Mouse (Mus musculus) spleen, embryonic (tissue): ENCODE measurements around the gene Otogl.

ENCODE experiments used
- CTCF ChIA-PET: fragments of 350-600 bp; sonication (Branson Sonifier 250); formaldehyde crosslinking; loops from one replicate; lab custom pipeline; 2022; lab: Charles Lee

Gene Otogl

DNA sequence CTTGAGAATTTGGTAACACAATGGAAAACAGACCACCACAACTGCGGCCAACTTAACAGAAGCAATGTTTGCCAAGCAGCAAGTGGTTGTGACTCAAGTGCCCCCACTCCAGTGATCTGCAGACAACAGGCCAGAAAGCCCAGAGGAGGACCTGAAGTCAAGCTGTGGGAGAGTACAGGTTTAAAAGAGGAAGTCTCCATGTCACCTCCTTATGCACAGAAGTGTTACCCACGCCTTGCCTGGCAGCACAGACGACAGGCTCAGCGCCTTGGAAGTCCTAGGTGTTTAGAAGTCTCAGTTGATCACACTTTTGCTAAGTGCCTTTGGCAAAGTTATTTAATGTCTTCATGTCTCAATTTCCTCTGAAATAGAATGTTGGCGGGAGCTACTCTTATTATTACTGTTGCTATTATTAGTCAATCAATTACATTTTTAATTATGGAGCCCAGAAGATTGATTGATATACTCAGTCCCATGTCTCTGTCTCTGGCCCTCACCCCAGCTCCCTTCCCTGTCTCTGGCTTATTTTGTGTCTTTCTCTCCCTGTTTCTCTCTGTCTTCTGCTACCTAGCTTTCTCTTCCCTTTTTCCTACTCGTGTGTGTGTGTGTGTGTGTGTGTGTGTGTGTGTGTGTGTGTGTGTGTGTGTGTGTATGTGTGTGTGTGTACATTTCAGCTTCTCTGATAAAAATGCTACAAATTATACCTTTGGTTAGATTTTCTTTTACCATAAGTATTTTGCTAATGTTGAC, 101.1 kb downstream of the Otogl start:
- CTCF ChIA-PET: no interaction called here

DNA sequence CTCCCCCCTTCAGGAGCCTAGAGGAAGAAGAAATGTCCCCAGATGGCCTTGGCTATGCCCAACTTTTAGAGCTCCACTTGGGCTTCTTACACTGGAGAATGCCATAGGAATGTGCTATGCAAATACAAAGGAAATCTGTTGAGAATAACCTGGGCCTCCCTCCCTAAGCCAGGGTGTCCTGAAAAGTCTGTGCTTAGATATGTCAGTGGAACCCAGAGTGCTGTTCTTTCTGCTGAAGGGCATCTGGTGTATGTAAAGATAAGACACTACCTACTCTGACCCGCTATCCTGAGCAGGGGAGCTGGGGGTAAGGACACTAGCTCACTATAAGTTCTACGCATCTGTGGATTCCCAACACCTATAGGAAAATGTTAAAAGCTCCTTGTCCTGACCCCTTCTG, 106.7 kb downstream of the Otogl start:
- CTCF ChIA-PET: no interaction called here

DNA sequence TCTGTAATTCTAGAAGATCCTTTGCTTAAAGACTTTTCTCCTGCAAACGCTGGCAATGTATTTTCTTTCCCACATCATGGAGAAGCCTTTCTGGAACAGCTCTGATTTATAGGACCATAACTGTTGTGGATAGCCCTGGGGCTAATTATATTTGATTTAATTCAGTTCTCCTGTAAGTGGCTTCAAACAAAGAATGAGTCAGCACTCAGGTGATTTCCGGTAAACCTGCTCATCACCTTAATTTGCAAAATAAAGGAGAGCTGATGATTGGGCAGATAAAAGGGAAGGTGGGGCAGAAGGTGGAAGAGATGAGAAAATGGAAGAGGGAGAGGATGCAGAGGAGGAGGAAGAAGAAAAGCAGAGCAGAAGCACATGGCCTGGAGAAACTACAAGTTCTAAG, 107.6 kb downstream of the Otogl start:
- CTCF ChIA-PET: interaction anchor here (0.5 kb wide), 1 partner anchor 897 kb away, joined by 6 read pairs; no protein-coding TSS in a partner anchor

DNA sequence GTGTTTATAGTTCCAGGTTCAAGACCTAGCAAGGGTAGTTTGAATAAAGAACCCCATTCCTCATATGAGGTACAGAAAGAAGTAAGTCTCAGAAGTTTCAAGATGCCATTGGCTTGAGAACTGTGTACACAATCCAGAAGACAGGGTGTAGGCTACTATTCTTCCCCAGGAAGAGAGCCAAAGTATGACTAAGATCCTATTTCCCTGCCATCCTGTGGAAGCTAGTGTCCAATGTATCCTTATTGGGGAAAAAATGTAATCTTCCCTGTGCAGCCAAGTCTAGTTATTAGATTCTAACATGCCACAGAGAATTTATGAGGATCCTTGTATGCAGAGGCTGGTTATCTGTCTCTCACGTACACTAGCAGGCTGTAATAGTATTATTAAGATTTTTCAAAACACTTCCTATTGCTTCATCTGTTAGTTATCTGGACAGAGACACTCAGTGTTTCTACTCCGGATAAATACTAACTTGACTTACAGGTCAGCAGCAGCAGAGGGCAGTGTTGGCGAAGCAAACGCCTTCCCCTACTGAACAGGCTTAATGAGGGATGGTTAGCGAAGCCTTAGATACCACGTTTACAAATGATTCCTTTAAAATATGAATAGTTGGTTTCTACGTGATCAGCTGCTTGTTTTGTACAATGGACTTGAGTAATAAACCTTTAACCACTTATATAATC, 112.1 kb downstream of the Otogl start:
- CTCF ChIA-PET: no interaction called here

DNA sequence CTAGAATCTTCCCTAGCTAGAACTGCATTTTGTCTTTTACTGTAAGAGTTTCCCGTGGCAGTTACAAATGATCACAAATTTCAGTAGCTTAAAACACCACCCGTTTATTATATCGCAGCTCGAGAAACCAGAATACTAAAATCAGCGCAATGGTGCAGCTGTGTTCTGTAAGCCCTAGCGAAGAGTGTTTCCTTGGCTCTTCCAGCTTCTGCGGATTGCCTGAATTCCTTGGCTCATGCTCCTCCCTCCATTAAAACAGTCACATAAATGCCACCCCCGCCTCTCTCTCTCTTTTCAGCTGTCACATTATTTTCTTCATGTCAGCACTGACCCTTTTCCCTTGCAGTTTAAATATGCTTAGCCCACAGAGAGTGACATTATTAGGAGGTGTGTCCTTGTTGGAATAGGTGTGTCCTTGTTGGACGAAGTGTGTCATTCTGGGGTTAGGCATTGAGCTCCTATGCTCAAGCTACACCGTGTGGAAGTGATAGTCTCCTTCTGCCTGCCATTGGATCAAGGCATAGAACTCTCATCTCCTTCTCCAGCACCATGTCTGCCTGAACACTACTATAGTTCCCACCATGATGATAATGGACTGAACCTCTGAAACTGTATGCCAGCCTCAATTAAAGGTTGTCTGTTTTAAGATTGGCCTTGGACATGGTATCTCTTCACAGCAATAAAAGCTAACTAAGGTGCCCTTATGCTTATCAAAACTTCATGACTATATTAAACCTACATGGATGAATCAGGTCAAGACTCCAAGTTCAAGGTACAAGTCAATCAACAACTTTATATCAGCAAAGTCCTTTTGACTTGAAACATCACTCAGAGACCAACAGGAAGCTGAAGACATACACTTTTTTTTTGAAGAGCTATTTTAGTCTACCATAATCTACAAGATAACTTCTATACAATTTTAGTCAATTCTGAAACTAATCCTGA, 116.8 kb downstream of the Otogl start:
- CTCF ChIA-PET: no interaction called here

DNA sequence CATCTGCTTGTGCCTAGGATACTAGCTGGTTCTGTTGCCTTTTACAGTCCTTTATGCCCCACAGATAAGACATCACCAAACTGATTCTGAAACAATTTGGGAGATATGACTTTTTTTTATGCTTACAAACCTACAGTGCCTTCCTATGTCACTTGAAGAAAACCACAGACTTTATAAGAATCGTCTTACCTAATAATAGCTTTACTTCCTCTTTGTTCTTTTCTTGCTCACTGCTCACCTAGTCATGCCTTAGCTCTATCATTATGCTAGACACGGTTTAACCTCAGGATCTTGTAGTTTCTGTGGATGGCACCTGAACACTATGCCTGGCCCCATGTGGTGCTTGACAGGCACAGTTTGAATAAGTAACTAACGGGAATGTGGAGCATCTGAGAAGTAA, 119.4 kb downstream of the Otogl start:
- CTCF ChIA-PET: interaction anchor here (0.7 kb wide), 1 partner anchor 459 kb away, joined by 3 read pairs; no protein-coding TSS in a partner anchor

DNA sequence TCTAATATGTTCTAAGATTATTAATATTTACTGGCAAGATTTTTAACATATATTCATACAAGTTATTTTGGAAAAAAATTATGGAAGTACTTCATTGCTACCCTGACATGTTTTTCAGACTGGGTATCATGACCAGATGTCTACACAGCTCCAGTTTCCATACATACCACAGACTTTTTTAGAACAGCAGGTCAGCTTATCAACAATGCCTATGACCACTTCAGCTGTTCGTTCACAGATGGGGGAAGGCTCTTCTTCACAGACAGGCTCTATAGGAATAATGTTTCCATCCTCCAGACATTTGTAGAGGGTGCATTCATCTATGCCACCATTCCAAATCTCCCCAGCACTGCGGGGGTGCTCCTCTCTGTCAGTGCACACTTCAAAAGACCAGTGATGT, 132.4 kb downstream of the Otogl start:
- CTCF ChIA-PET: no interaction called here

DNA sequence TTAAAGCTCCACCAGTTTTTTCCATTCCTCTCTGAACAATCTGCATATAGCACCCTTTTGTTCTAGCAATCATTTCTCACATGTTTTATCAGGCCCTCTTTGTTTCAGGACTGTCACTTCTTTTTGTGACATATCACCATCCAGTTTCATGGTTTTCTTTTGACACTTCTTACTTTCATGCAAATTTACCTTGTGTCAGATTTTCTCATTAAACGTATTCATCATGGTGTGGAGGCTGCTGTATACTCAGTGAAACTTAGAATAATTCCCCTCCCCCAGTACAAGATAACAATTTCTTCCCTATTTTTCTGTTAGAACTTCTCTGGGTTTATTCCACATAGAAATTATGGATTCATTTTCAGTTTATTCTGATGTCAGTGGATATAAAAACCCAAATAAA, 152.3 kb downstream of the Otogl start:
- CTCF ChIA-PET: no interaction called here

DNA sequence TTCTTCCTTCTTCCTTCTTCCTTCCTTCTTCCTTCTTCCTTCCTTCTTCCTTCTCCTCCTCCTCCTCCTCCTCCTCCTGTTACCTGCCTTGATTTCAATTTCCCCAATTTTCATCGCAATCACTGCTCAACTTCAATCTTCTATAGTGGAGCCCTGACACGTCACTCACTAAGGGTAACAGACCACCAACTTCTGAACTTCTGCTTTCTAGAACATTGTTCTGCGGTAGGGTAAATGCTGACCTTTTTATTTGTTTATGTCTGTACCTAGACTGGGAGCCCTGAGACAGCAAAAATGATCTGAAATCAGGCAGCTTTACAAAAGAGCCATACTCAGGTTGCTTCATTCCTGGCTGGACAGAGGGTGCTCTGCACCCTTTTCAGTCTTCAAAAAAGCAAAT, 158.5 kb downstream of the Otogl start:
- CTCF ChIA-PET: no interaction called here

DNA sequence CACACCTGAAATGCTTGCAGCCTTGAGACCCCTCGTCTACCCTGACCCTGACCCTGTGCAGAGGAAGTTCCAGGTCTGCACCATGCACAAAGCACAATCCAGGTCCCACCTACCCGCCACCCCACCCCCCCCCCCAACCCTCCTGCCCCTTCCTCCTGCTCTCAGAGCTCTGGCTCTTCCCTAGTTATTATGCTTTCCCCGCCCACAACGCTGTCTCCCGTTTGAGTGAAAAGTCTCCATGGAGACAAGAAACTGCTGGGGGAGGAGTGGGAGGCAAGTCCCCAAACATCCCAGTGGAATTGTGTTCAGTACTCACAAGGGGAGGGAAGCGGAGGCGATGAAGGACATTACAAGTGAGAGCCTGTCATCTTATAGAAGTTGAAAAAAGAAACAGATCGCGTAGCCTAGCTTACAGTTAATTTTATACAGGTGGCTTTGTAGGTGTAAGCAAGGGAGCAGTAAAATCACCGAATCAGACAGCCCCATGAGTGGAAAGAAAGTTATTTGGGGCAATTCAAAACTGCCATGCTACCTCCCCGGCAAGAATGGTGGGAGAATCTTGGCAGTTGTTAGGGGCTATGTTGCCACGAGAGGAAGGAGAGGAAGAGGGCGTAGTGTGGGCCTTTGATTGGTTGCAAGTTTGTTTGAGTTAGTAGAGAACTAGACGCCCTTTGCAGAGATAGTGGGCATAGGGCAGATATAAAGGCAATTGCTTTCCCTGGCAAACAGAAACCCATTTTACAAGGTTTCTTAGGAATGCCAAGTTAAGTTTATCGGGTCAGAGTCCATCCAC, 159.4 kb downstream of the Otogl start:
- CTCF ChIA-PET: no interaction called here

DNA sequence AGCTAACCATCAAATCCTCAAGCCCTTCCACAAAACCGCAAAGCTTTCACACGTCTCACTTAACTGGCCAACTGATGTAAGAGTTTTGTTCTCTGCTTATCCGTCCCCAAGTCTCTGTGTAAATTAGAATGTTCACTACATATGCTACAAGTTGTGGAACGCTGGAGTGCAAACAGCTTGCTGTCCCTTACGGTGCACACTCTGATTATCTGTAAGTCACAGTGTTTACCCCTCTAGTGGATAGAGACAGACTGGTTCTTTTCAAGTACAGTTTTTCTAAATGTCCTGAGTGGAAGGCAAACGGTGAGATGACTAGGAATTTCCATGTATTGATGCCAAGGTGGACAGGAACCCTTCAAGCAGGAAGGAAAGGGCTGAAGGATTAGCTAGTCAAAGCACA, 160.0 kb downstream of the Otogl start:
- CTCF ChIA-PET: no interaction called here

DNA sequence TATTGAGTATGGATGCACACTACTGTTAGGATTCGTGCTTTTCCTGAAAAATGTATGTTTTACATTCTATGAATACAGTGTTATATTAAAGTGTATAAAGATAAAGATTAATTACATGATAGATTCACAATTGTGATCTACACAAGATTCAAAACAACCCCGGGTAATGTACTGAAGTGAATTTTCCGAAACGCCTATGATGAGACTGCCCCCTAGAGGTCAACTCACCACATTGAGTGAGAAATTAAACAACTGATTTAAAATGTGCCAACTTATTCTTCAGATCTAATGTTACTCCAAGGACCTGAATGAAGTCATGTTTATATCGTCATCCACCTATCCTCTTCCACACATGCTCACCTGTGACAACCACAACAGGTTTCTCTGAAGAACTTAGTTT, 164.4 kb downstream of the Otogl start:
- CTCF ChIA-PET: no interaction called here

DNA sequence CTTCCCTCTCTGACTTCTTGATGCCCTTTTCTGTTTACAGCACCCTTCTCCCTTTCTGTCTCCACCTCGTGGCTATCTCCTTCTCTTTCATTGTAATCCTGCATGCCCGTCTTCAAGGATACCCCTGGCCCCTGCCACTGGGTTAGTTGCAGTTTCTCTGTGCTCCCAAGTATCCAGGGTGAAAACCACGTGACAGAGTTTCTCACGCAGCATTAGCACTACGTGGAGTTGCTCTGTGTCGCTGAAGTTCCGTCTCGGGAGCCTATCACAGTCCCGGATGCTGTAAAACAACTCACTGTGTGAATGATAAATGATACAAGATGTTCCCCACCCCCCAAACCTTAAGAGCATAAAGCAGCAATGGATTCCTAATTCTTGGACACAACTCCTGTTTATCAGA, 165.2 kb downstream of the Otogl start:
- CTCF ChIA-PET: no interaction called here

DNA sequence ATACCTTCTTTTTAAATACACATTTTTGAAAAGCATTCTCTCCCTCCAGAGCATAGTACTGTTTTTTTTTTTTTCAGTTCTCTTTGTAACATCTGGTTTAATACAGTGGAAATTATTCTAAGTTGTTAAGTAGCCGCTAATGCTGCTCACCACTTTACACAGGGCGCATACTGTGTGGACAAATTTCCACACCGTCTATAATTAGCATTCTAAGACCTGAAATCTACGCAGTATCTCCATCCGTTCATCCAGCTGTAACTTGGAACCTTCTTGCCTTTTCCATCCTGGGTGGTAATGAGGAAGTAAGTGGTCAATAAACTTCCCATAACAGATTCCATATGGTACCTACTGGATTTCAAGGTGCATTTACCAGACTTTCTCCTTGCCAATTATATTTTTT, 172.1 kb downstream of the Otogl start:
- CTCF ChIA-PET: interaction anchor here (0.7 kb wide), 1 partner anchor 1079 kb away, joined by 3 read pairs; no protein-coding TSS in a partner anchor

DNA sequence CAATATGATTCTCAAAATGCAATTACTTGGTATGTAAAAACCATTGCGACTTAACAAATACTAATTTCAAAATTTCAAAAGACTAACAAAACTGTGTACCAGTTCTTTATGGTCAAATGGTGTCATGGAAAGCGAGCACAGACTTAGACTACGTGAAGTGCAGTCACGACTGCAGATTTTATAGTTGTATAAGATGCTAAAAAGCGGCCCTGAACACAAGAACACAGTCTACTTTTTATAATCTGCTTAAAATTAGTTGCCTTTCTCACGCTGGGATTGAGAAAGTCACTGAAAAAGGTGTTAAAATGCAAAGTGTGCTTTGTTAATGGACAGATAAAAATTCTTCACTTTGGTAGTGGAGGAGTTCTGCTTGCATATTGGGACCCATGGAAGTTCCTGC, 174.2 kb downstream of the Otogl start:
- CTCF ChIA-PET: no interaction called here

DNA sequence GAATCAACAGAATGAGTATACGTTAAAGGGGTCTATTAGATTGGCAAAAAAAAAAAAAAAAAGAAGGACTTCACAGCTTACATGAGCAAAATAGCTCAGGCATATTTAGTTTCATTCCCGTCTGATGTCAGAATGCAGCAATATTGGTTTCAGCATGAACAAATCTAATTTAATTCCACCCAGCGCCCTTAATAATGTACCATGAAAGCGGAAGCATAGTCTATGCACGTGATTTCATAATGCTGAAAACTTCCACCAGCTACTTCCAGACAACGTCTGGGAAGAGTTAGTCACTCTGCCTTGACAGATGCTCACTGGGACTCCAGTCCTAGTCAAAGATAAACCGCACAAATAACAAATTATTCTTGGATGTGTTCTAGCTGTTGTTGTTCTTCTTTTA, 176.5 kb downstream of the Otogl start:
- CTCF ChIA-PET: no interaction called here

DNA sequence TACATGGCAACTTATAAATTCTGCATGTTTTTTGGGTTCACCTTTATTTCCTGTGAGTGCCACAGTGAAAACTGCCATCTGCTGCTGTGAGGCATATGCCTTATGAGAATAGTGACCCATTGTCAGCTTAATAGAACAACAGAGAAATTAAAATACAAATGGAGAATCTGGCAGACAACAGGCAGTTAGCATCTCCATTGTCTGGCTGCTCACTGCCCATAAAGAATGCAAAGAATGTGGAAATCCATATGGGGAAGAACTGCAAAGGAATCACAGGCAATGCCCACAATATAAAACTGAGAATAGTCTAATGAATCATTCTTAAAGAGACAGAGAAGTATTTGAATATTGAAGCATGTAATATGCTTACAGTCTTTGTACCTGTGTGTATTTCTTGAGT, 177.6 kb downstream of the Otogl start:
- CTCF ChIA-PET: no interaction called here

DNA sequence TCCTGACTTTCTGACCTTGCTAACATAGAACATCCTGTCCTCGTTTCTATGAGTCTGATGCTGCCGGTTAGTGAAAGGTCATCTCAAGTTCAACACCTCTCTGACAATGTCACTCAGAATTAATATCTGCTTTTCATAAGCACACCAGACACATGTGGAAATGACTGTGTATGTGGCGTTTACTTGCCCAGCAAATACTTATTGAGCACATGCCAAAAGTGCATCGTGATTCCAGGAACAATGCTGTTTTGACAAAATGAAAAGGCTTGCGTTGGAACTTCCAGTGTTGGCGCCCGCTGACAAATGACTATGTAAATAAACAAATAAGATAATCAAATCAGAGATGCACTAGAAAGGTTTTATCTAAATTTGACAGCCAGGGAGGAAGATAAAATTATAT, 186.3 kb downstream of the Otogl start:
- CTCF ChIA-PET: no interaction called here

DNA sequence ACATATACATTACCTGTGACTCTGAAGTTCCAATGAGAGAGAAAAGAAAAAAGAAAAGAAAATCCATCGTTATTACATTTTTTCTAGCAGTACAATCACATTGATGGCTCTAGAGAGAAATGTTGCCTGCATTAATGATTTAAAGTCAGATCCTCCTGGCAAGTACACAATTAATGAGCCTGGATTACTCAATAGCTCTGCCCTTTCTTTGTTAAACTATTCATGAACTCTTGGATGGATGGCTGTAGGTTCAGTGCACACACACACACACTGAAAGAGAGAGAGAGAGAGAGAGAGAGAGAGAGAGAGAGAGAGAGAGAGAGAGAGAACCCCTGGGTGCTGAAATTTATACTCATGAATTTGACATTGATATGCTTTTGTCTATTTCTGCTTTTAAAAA, 192.1 kb downstream of the Otogl start, which contains the start of gene Ptprq:
TSS of gene Ptprq (minus strand) at position 246 of the 400 bp plus-strand sequence.
- CTCF ChIA-PET: no interaction called here
